20 mouse cellular contexts compared by ENCODE assay signal in genomic region chr3:17322266-17322665, GRCm38 (mm10).
DNase-seq lines count a peak whose midpoint lies in the region; ATAC-seq and TF ChIP-seq lines count a peak whose summit lies in the region.
"Had no signal": no experiment of that assay in that cellular context is flagged by ENCODE, and none has a peak within 500 bp of the region (broad histone marks: within the 10 kb centered on the region; RNA-seq: fewer than 3 reads in every experiment).

No protein-coding gene starts in this region.

- WGBS in forebrain, embryonic 13.5 days = 21% methylated on average over 2 of the region's 2 CpGs
- WGBS in hindbrain, embryonic 16.5 days = 31% methylated on average over 2 of the region's 2 CpGs
- WGBS in midbrain, embryonic 16.5 days = 20% methylated on average over 2 of the region's 2 CpGs
- 51% methylated on average over 2 of the region's 2 CpGs for WGBS in cerebellum, adult 2 months

- TF ChIP-seq POLR2A in cerebellum, adult 2 months (IDR thresholded peaks at IDR 0.05; ENCODE audit: borderline replicate concordance, insufficient read depth, low read length) = no peak

- peak; percentile 30; the same call in 1 of the 2 replicates for ATAC-seq in forebrain, embryonic 13.5 days
- ATAC-seq in hindbrain, embryonic 16.5 days = no peak
- peak; percentile 22; the same call in 1 of the 2 replicates for ATAC-seq in midbrain, embryonic 16.5 days
- ATAC-seq: intestine, postnatal 0 days; lung, postnatal 0 days had no signal

- H3K4me2 ChIP-seq in forebrain, embryonic 13.5 days = no peak overlapping the region
- no peak overlapping the region for H3K4me2 ChIP-seq in hindbrain, embryonic 16.5 days (ENCODE audit: low read length)
- peak overlapping the region; percentile 39 for H3K4me2 ChIP-seq in midbrain, embryonic 16.5 days (ENCODE audit: low read length)
- H3K4me2 ChIP-seq: embryonic facial prominence, embryonic 12.5 days; heart, embryonic 13.5 days; liver, embryonic 15.5 days had no signal

- DNase-seq in embryo, embryonic 10.5 days (ENCODE audit: low spot score) = peak; percentile 3
- DNase-seq in embryo, embryonic 10 days (ENCODE audit: low spot score) = no peak
- no peak for DNase-seq in kidney, postnatal 14 days
- no peak for DNase-seq in cerebellum, adult 2 months
- no peak for DNase-seq in layer of hippocampus, postnatal 10 days (ENCODE audit: low spot score in 2 of 2)
- DNase-seq: adrenal gland, adult 2 months; cerebellum, adult 11 months; cerebellum, postnatal 25 days; heart, postnatal 4 days; kidney, postnatal 25 days; layer of hippocampus, adult 9-11 months had no signal

- no peaks in the 10 kb centered on the region for H3K9me3 ChIP-seq in forebrain, embryonic 13.5 days (replicated peaks)
- no peaks in the 10 kb centered on the region for H3K9me3 ChIP-seq in hindbrain, embryonic 16.5 days (ENCODE audit: control insufficient read depth, low read length)
- no peaks in the 10 kb centered on the region for H3K9me3 ChIP-seq in midbrain, embryonic 16.5 days (replicated peaks; ENCODE audit: control insufficient read depth, low read length, poor library complexity, severe bottlenecking)
- H3K9me3 ChIP-seq: embryonic facial prominence, embryonic 12.5 days; heart, embryonic 13.5 days; liver, embryonic 15.5 days had no signal

- H3K4me1 ChIP-seq in forebrain, embryonic 13.5 days = peaks cover 21% of the 10 kb centered on the region; the same call in 1 of the 2 replicates
- H3K4me1 ChIP-seq in hindbrain, embryonic 16.5 days (ENCODE audit: control insufficient read depth, insufficient read depth, low read depth, low read length) = peaks cover 2% of the 10 kb centered on the region; the same call in 1 of the 2 replicates
- H3K4me1 ChIP-seq in midbrain, embryonic 16.5 days (ENCODE audit: control insufficient read depth, insufficient read depth, low read length) = peaks cover 29% of the 10 kb centered on the region
- no peaks in the 10 kb centered on the region; the same call in 1 of the 2 replicates for H3K4me1 ChIP-seq in cerebellum, adult 2 months (ENCODE audit: control insufficient read depth, insufficient read depth, low read length)
- H3K4me1 ChIP-seq: embryonic facial prominence, embryonic 12.5 days; liver, embryonic 15.5 days had no signal

- H3K36me3 ChIP-seq in forebrain, embryonic 13.5 days (ENCODE audit: poor library complexity, severe bottlenecking) = no peaks in the 10 kb centered on the region
- H3K36me3 ChIP-seq in hindbrain, embryonic 16.5 days (ENCODE audit: control insufficient read depth, insufficient read depth, low read length) = no peaks in the 10 kb centered on the region
- H3K36me3 ChIP-seq in midbrain, embryonic 16.5 days (ENCODE audit: control insufficient read depth, insufficient read depth, low read length) = no peaks in the 10 kb centered on the region
- H3K36me3 ChIP-seq: embryonic facial prominence, embryonic 12.5 days; heart, embryonic 13.5 days; liver, embryonic 15.5 days had no signal

- TF ChIP-seq CTCF in cerebellum, adult 2 months (IDR thresholded peaks at IDR 0.05; ENCODE audit: borderline replicate concordance, insufficient read depth, low read depth, low read length) = no peak

- H3K27ac ChIP-seq in forebrain, embryonic 13.5 days = no peak overlapping the region
- H3K27ac ChIP-seq in hindbrain, embryonic 16.5 days (ENCODE audit: low read depth, low read length) = peak overlapping the region; percentile 44; the same call in 1 of the 2 replicates
- H3K27ac ChIP-seq in midbrain, embryonic 16.5 days (ENCODE audit: low read length) = peak overlapping the region; percentile 87
- no peak overlapping the region for H3K27ac ChIP-seq in cerebellum, adult 2 months (ENCODE audit: insufficient read depth, low read length)
- H3K27ac ChIP-seq: embryonic facial prominence, embryonic 12.5 days; heart, embryonic 13.5 days; liver, embryonic 15.5 days; stomach, postnatal 0 days had no signal

- H3K9ac ChIP-seq in forebrain, embryonic 13.5 days = no peak overlapping the region
- H3K9ac ChIP-seq in hindbrain, embryonic 16.5 days (ENCODE audit: low read depth, low read length) = no peak overlapping the region
- peak overlapping the region; percentile 63 for H3K9ac ChIP-seq in midbrain, embryonic 16.5 days (ENCODE audit: low read depth, low read length)
- H3K9ac ChIP-seq: embryonic facial prominence, embryonic 12.5 days; heart, embryonic 13.5 days; liver, embryonic 15.5 days had no signal

- no peaks in the 10 kb centered on the region for H3K27me3 ChIP-seq in forebrain, embryonic 13.5 days
- H3K27me3 ChIP-seq in hindbrain, embryonic 16.5 days (replicated peaks; ENCODE audit: control insufficient read depth, insufficient read depth, low read length) = no peaks in the 10 kb centered on the region
- no peaks in the 10 kb centered on the region for H3K27me3 ChIP-seq in midbrain, embryonic 16.5 days (ENCODE audit: control insufficient read depth, insufficient read depth, low read depth, low read length)
- no peaks in the 10 kb centered on the region for H3K27me3 ChIP-seq in cerebellum, adult 2 months (ENCODE audit: control insufficient read depth, insufficient read depth, low read length)
- H3K27me3 ChIP-seq: heart, embryonic 13.5 days; liver, embryonic 15.5 days had no signal

- H3K4me3 ChIP-seq in forebrain, embryonic 13.5 days = no peak overlapping the region
- no peak overlapping the region for H3K4me3 ChIP-seq in hindbrain, embryonic 16.5 days (ENCODE audit: low read length)
- H3K4me3 ChIP-seq in midbrain, embryonic 16.5 days (ENCODE audit: low read depth, low read length) = peak overlapping the region; percentile 6; the same call in 1 of the 2 replicates
- H3K4me3 ChIP-seq in cerebellum, adult 2 months (replicated peaks; ENCODE audit: insufficient read depth, low read depth, low read length) = no peak overlapping the region
- H3K4me3 ChIP-seq: embryonic facial prominence, embryonic 12.5 days; heart, embryonic 13.5 days; liver, embryonic 15.5 days had no signal

Comparison
In these comparisons a context has a peak if more than half of its experiments do, and no peak if none do; other contexts are left out.
1. H3K27ac ChIP-seq: peak in hindbrain, embryonic 16.5 days (single experiment) and midbrain, embryonic 16.5 days (single experiment); none in forebrain, embryonic 13.5 days (single experiment) and cerebellum, adult 2 months (single experiment).